In genomic region chr19:29644747-29645146, GRCm38 (mm10) we compare ENCODE assay signal across 14 mouse cellular contexts. TPM values are rescaled to one million over a fixed set of nuclear protein-coding genes. Genes with fewer than 3 reads are reported as not detected.
DNase-seq lines count a peak whose midpoint lies in the region; ATAC-seq and TF ChIP-seq lines count a peak whose summit lies in the region.
"Had no signal": no experiment of that assay in that cellular context is flagged by ENCODE, and none has a peak within 500 bp of the region (broad histone marks: within the 10 kb centered on the region; RNA-seq: fewer than 3 reads in every experiment).

No protein-coding gene starts in this region.

- H3K4me3 ChIP-seq in lung, embryonic 14.5 days (ENCODE audit: low read depth, low read length): no peak overlapping the region
- no peak overlapping the region for H3K4me3 ChIP-seq in ES-Bruce4 (ENCODE audit: low read depth, low read length)
- H3K4me3 ChIP-seq: liver, embryonic 13.5 days; megakaryocyte, embryonic 14.5 days; neural tube, embryonic 13.5 days had no signal

- no peak overlapping the region for H3K27ac ChIP-seq in lung, embryonic 14.5 days (ENCODE audit: low read depth)
- no peak overlapping the region for H3K27ac ChIP-seq in ES-Bruce4 (ENCODE audit: insufficient read depth, low read length)
- H3K27ac ChIP-seq: liver, embryonic 13.5 days; neural tube, embryonic 13.5 days had no signal

- H3K9me3 ChIP-seq in lung, embryonic 14.5 days (ENCODE audit: low read depth, low read length): no peaks in the 10 kb centered on the region
- H3K9me3 ChIP-seq in ES-Bruce4 (replicated peaks; ENCODE audit: control insufficient read depth, insufficient read depth, low read length, poor library complexity, severe bottlenecking): 0 out of 2 replicates have a peak, but pooled peaks cover 3% of the 10 kb centered on the region
- H3K9me3 ChIP-seq: liver, embryonic 13.5 days; neural tube, embryonic 13.5 days had no signal

- H3K4me2 ChIP-seq in lung, embryonic 14.5 days: no peak overlapping the region
- H3K4me2 ChIP-seq: liver, embryonic 13.5 days; neural tube, embryonic 13.5 days had no signal

- no peak for ATAC-seq in lung, embryonic 14.5 days (ENCODE audit: insufficient read depth)
- no peak for ATAC-seq in megakaryocyte-erythroid progenitor cell, adult 5-6 weeks (replicated peaks; ENCODE audit: low FRiP score, low TSS enrichment, poor library complexity, severe bottlenecking)

- no peak overlapping the region for H3K9ac ChIP-seq in lung, embryonic 14.5 days
- H3K9ac ChIP-seq in ES-Bruce4 (ENCODE audit: low read depth, poor library complexity, severe bottlenecking): no peak overlapping the region
- H3K9ac ChIP-seq: liver, embryonic 13.5 days; neural tube, embryonic 13.5 days had no signal

- no peaks in the 10 kb centered on the region for H3K4me1 ChIP-seq in lung, embryonic 14.5 days (ENCODE audit: insufficient read depth)
- H3K4me1 ChIP-seq in ES-Bruce4 (ENCODE audit: control insufficient read depth, insufficient read depth, low read length): peaks cover 2% of the 10 kb centered on the region

- TF ChIP-seq EP300 in ES-Bruce4 (IDR thresholded peaks at IDR 0.05; ENCODE audit: insufficient read depth, low read depth, low read length): no peak

- WGBS in lung, embryonic 14.5 days: 93% methylated on average over 6 of the region's 6 CpGs

- peak; percentile 16 to 29 for DNase-seq in cerebellum, postnatal 10 days
- DNase-seq in cerebellum, postnatal 4 days (ENCODE audit: low spot score in 2 of 2): no peak
- DNase-seq in lung, embryonic 14.5 days: no peak
- no peak for DNase-seq in lung, postnatal 4 days
- DNase-seq in induced T-regulatory cell, adult 2 months (ENCODE audit: low read depth): peak; percentile 58
- DNase-seq in right cerebral cortex, postnatal 10 days (ENCODE audit: low spot score in 2 of 2): no peak
- DNase-seq: embryo, embryonic 11 days; kidney, adult 9 months; liver, embryonic 13.5 days had no signal

- H3K27me3 ChIP-seq in lung, embryonic 14.5 days (ENCODE audit: insufficient read depth, low read length): no peaks in the 10 kb centered on the region
- no peaks in the 10 kb centered on the region for H3K27me3 ChIP-seq in ES-Bruce4 (ENCODE audit: control insufficient read depth, insufficient read depth, low read length, poor library complexity, severe bottlenecking)
- H3K27me3 ChIP-seq: liver, embryonic 13.5 days; neural tube, embryonic 13.5 days had no signal

- peak; percentile 28; the same call in 1 of the 2 replicates for TF ChIP-seq CTCF in lung, embryonic 14.5 days (IDR thresholded peaks at IDR 0.05; ENCODE audit: low read depth)
- TF ChIP-seq CTCF in ES-Bruce4 (IDR thresholded peaks at IDR 0.05; ENCODE audit: low read depth, low read length): peak; percentile 59

- no peak for TF ChIP-seq POLR2A in ES-Bruce4 (IDR thresholded peaks at IDR 0.05; ENCODE audit: insufficient read depth, low read length)

- no peaks in the 10 kb centered on the region for H3K36me3 ChIP-seq in lung, embryonic 14.5 days (ENCODE audit: insufficient read depth)
- peaks cover 12% of the 10 kb centered on the region for H3K36me3 ChIP-seq in ES-Bruce4 (ENCODE audit: control insufficient read depth, insufficient read depth, low read length, poor library complexity, severe bottlenecking)

RNA-seq across cellular contexts. Expression of gene Ermp1, which starts 3.5 kb away (rescaled TPM):
- polyA plus RNA-seq in lung, embryonic 14.5 days (2014; fragmentation: Nextera tagmentation; extraction: Ambion mirVana): 7.4 and 8.4 TPM in 2 replicates
- 57.9 and 67.9 TPM in 2 replicates for polyA plus RNA-seq in ES-Bruce4 (2011; ENCODE audit: insufficient read depth, insufficient read length, low read depth, missing spikeins)
- total RNA-seq in megakaryocyte-erythroid progenitor cell, adult 5-6 weeks (2014; fragmentation: Nextera tagmentation): 19.9 and 31.0 TPM in 2 replicates
- total RNA-seq in megakaryocyte-erythroid progenitor cell, adult 5-6 weeks (2017): 27.8 and 31.1 TPM in 2 replicates

RNA-seq across cellular contexts. Expression of gene Mlana, which starts 52.9 kb away (rescaled TPM):
- not detected in 2 replicates for polyA plus RNA-seq in lung, embryonic 14.5 days (2014; fragmentation: Nextera tagmentation; extraction: Ambion mirVana)
- 0.99 TPM in 1 of 2 replicates, not detected in the other for polyA plus RNA-seq in ES-Bruce4 (2011; ENCODE audit: insufficient read depth, insufficient read length, low read depth, missing spikeins)
- total RNA-seq in megakaryocyte-erythroid progenitor cell, adult 5-6 weeks (2014; fragmentation: Nextera tagmentation): not detected in 2 replicates
- total RNA-seq in megakaryocyte-erythroid progenitor cell, adult 5-6 weeks (2017): not detected in 2 replicates
- total RNA-seq: gastrocnemius, adult 8-10 months had no signal
- polyA plus RNA-seq: liver, embryonic 13.5 days; neural tube, embryonic 13.5 days had no signal

Comparison
In these comparisons a context has a peak if more than half of its experiments do, and no peak if none do; other contexts are left out.
1. DNase-seq: peak in cerebellum, postnatal 10 days (2 of 2) and induced T-regulatory cell, adult 2 months (single experiment); none in cerebellum, postnatal 4 days (0 of 2), lung, embryonic 14.5 days (single experiment), lung, postnatal 4 days (0 of 2) and right cerebral cortex, postnatal 10 days (0 of 2).